Mouse (Mus musculus): ENCODE measurements around the gene Cisd3. TPM values are rescaled to one million over a fixed set of nuclear protein-coding genes. Genes with fewer than 3 reads are reported as not detected.
"Not testable (repeated sequence)": the region's sequence is repeated elsewhere in the genome, so short reads cannot be mapped to it uniquely, and the experiment has no call there.

Cisd3 gene
- polyA plus RNA-seq, 1 experiment from 2014 or later = 33.2 TPM

- Histone ChIP-seq H3K4me1 (replicated peaks) (peaks cover 30% of the 10 kb centered on the region), H3K27me3 (no peaks in the 10 kb centered on the region), H3K4me2 (peak within 1 kb of the TSS; percentile 92), H3K9ac (peak within 1 kb of the TSS; percentile 77), H3K27ac (replicated peaks) (peak within 1 kb of the TSS; percentile 94), H3K9me3 (no peaks in the 10 kb centered on the region), H3K4me3 (peak within 1 kb of the TSS; percentile 91), H3K36me3 (peaks cover 18% of the 10 kb centered on the region; the same call in 1 of the 2 replicates)
- peak; percentile 90 for ATAC-seq (ENCODE audit: low FRiP score, low read depth)
- under 1% methylated on average over 35 of the region's 35 CpGs for WGBS
Observed at GRCm38 (mm10) chr11:97703039-97703826, 17.6 kb downstream of the Cisd3 start, which contains the start of gene Psmb3. Gene Psmb3, plus strand, starts transcription at chr11:97703399.

DNA sequence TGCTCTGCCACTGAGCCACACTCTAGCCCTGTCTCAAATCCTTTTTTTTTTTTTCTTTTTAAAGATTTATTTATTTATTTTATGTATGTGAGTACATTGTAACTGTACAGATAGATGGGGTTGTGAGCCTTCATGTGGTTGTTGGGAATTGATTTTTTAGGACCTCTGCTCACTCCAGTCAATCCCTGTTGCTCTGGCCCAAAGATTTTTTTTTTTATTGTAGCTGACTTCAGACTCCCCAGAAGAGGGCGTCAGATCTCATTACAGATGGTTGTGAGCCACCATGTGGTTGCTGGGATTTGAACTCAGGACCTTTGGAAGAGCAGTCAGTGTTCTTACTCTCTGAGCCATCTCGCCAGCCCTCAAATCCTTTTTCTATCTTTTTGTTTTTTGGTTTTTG lies 24.4 kb downstream of the Cisd3 start:
- WGBS = 90% methylated on average over 2 of the region's 2 CpGs
- ATAC-seq (ENCODE audit: low FRiP score, low read depth); H3K4me1 ChIP-seq (replicated peaks); H3K4me2 ChIP-seq; H3K9ac ChIP-seq; H3K9me3 ChIP-seq; H3K4me3 ChIP-seq; H3K27ac ChIP-seq (replicated peaks); H3K27me3 ChIP-seq: not testable (repeated sequence)
- peaks cover 42% of the 10 kb centered on the region; the same call in 1 of the 2 replicates for H3K36me3 ChIP-seq

DNA sequence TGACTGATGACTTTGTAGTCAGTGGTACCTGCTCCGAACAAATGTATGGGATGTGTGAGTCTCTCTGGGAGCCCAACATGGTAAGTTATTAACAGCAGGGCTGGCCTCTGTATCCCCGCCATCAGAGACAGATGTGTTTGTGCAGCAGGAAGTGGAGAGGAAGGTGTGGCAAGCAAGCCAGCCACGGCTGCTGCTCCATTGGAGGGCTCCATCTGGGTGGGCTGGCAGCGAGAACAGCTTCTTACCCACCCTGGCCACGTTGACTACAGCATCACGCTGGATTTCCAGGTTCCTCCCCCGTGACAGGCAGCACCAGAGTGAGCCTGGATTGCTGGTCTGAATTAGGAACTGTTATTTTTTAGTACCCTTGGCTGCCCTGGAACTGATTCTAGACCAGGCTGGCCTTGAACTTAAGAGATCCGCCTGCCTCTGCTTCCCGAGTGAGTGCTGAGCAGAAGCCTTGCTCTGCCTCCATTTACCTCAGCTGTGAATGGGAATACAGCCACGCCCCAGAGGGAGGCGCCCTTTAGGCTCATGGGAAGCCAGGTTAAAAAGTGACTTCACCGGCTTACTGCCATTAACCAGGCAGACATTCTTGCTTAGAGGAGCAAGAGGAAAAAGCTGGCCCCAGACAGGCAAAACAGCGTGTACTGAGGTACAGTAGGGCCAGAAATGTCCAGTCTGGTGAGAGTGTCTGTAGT lies 25.7 kb downstream of the Cisd3 start:
- Histone ChIP-seq H3K9ac (no peak overlapping the region), H3K27ac (replicated peaks) (no peak overlapping the region), H3K27me3 (no peaks in the 10 kb centered on the region), H3K36me3 (peaks cover 42% of the 10 kb centered on the region; the same call in 1 of the 2 replicates), H3K4me2 (no peak overlapping the region), H3K4me3 (no peak overlapping the region), H3K4me1 (replicated peaks) (no peaks in the 10 kb centered on the region), H3K9me3 (no peaks in the 10 kb centered on the region)
- 86% methylated on average over 13 of the region's 13 CpGs for WGBS
- ATAC-seq (ENCODE audit: low FRiP score, low read depth) = no peak

- 95% methylated on average over 15 of the region's 15 CpGs for WGBS
- H3K36me3 ChIP-seq = peaks cover 40% of the 10 kb centered on the region
- H3K9ac ChIP-seq = no peak overlapping the region
- H3K27me3 ChIP-seq = no peaks in the 10 kb centered on the region
- H3K9me3 ChIP-seq = no peaks in the 10 kb centered on the region
- H3K4me1 ChIP-seq (replicated peaks) = no peaks in the 10 kb centered on the region
- H3K27ac ChIP-seq (replicated peaks) = no peak overlapping the region
- H3K4me3 ChIP-seq = no peak overlapping the region
- H3K4me2 ChIP-seq = no peak overlapping the region
- ATAC-seq (ENCODE audit: low FRiP score, low read depth) = no peak
Observed at GRCm38 (mm10) chr11:97712286-97712685, 26.7 kb downstream of the Cisd3 start.

DNA sequence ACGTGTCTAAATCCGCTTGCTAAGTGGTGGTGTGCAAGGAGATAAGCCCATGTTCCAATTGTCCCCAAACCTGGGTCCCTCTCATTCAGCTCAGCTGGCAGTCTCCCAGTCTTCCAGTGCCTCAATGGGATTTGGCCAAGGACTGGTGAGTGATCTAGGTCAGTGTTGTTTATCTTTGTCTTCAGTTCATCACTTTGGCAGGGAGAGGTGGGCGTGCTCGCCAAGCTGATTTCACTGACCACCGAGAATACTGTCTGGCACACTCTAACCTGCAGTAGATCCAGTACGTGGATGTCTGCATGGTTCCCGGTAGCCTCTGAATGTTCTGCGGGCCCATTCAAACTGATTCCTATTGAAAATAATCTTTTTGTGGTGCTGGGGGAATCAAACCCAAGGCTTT lies 28.3 kb downstream of the Cisd3 start:
- WGBS = 83% methylated on average over 8 of the region's 8 CpGs
- no peaks in the 10 kb centered on the region for H3K4me1 ChIP-seq (replicated peaks)
- H3K27me3 ChIP-seq = no peaks in the 10 kb centered on the region
- no peak for ATAC-seq (ENCODE audit: low FRiP score, low read depth)
- no peak overlapping the region for H3K4me3 ChIP-seq
- no peak overlapping the region for H3K27ac ChIP-seq (replicated peaks)
- H3K9me3 ChIP-seq = no peaks in the 10 kb centered on the region
- H3K9ac ChIP-seq = no peak overlapping the region
- H3K36me3 ChIP-seq = peaks cover 47% of the 10 kb centered on the region
- H3K4me2 ChIP-seq = no peak overlapping the region

GRCm38 (mm10) chr11:97714356-97714755 lies 28.7 kb downstream of the Cisd3 start:
- no peak overlapping the region for H3K4me3 ChIP-seq
- H3K36me3 ChIP-seq = peaks cover 50% of the 10 kb centered on the region
- H3K4me2 ChIP-seq = no peak overlapping the region
- H3K27ac ChIP-seq (replicated peaks) = no peak overlapping the region
- WGBS = 94% methylated on average over 3 of the region's 3 CpGs
- ATAC-seq (ENCODE audit: low FRiP score, low read depth) = no peak
- H3K9ac ChIP-seq = no peak overlapping the region
- H3K4me1 ChIP-seq (replicated peaks) = no peaks in the 10 kb centered on the region
- no peaks in the 10 kb centered on the region for H3K27me3 ChIP-seq
- H3K9me3 ChIP-seq = no peaks in the 10 kb centered on the region

GRCm38 (mm10) chr11:97714784-97715760 lies 29.4 kb downstream of the Cisd3 start:
- no peak overlapping the region for H3K4me2 ChIP-seq
- no peak overlapping the region for H3K4me3 ChIP-seq
- H3K4me1 ChIP-seq (replicated peaks) = no peaks in the 10 kb centered on the region
- H3K27me3 ChIP-seq = no peaks in the 10 kb centered on the region
- 90% methylated on average over 14 of the region's 14 CpGs for WGBS
- no peak overlapping the region for H3K27ac ChIP-seq (replicated peaks)
- 0 out of 2 replicates have a peak, but pooled peaks have one; percentile 10 for ATAC-seq (ENCODE audit: low FRiP score, low read depth)
- H3K9me3 ChIP-seq = no peaks in the 10 kb centered on the region
- no peak overlapping the region for H3K9ac ChIP-seq
- peaks cover 57% of the 10 kb centered on the region for H3K36me3 ChIP-seq

- H3K4me2 ChIP-seq = no peak overlapping the region
- H3K9me3 ChIP-seq = no peaks in the 10 kb centered on the region
- H3K36me3 ChIP-seq = peaks cover 66% of the 10 kb centered on the region
- no peaks in the 10 kb centered on the region for H3K4me1 ChIP-seq (replicated peaks)
- H3K27me3 ChIP-seq = no peaks in the 10 kb centered on the region
- no peak overlapping the region for H3K4me3 ChIP-seq
- ATAC-seq (ENCODE audit: low FRiP score, low read depth) = no peak
- no peak overlapping the region for H3K9ac ChIP-seq
- WGBS = 94% methylated on average over 8 of the region's 8 CpGs
- no peak overlapping the region for H3K27ac ChIP-seq (replicated peaks)
Observed at GRCm38 (mm10) chr11:97716021-97716420, 30.4 kb downstream of the Cisd3 start.

GRCm38 (mm10) chr11:97717369-97718280 lies 32.0 kb downstream of the Cisd3 start:
- Histone ChIP-seq H3K9me3 (no peaks in the 10 kb centered on the region), H3K9ac (no peak overlapping the region), H3K4me2 (no peak overlapping the region), H3K4me3 (no peak overlapping the region), H3K4me1 (replicated peaks) (no peaks in the 10 kb centered on the region), H3K36me3 (peaks cover 73% of the 10 kb centered on the region), H3K27me3 (no peaks in the 10 kb centered on the region), H3K27ac (replicated peaks) (no peak overlapping the region)
- no peak for ATAC-seq (ENCODE audit: low FRiP score, low read depth)
- 90% methylated on average over 26 of the region's 26 CpGs for WGBS

- Histone ChIP-seq H3K9me3 (no peaks in the 10 kb centered on the region), H3K4me2 (no peak overlapping the region), H3K27me3 (no peaks in the 10 kb centered on the region), H3K36me3 (peaks cover 72% of the 10 kb centered on the region), H3K27ac (replicated peaks) (no peak overlapping the region), H3K4me3 (no peak overlapping the region), H3K4me1 (replicated peaks) (no peaks in the 10 kb centered on the region), H3K9ac (no peak overlapping the region)
- WGBS = 87% methylated on average over 15 of the region's 15 CpGs
- no peak for ATAC-seq (ENCODE audit: low FRiP score, low read depth)
Observed at GRCm38 (mm10) chr11:97718281-97718860, 32.7 kb downstream of the Cisd3 start.

All from hindbrain, embryonic 15.5 days (tissue).